Mouse (Mus musculus) kidney, embryonic 16.5 days (tissue): ENCODE data around the gene Oaz2. TPM values are rescaled to one million over a fixed set of nuclear protein-coding genes. Genes with fewer than 3 reads are reported as not detected.
"Not testable (repeated sequence)": the region's sequence is repeated elsewhere in the genome, so short reads cannot be mapped to it uniquely, and the experiment has no call there.

Experiments used
- ATAC-seq: fragments of 200-750 bp; cut with Nextera tagmentation; 2 replicates; pipeline ENCODE4 v1.8.0; 2017; ENCODE audit warnings: moderate TSS enrichment; ENCODE audit not compliant: low FRiP score, low TSS enrichment
- H3K27ac ChIP-seq: fragments of 300-500 bp; sonication (generic); 2 replicates; pipeline ENCODE4 v1.5.1; 2014; ENCODE audit warnings: low read length
- H3K27me3 ChIP-seq: fragments of 300-500 bp; sonication (generic); 2 replicates; pipeline ENCODE4 v1.6.1; 2014; ENCODE audit warnings: low read length, control low read depth, mixed read lengths; ENCODE audit not compliant: insufficient read depth
- H3K36me3 ChIP-seq: fragments of 300-500 bp; sonication (generic); 2 replicates; pipeline ENCODE4 v1.6.1; 2014; ENCODE audit warnings: low read length, control low read depth, mixed read lengths; ENCODE audit not compliant: insufficient read depth
- H3K4me1 ChIP-seq: fragments of 300-500 bp; sonication (generic); 2 replicates; pipeline ENCODE4 v1.6.1; 2014; ENCODE audit warnings: low read length, control low read depth, mixed read lengths; ENCODE audit not compliant: insufficient read depth
- H3K4me2 ChIP-seq: fragments of 300-500 bp; sonication (generic); replicated peaks from 2 replicates; pipeline ENCODE4 v1.6.1; 2014; ENCODE audit warnings: low read depth, low read length
- H3K4me3 ChIP-seq: fragments of 300-500 bp; sonication (generic); 2 replicates; pipeline ENCODE4 v1.5.1; 2014; ENCODE audit warnings: mild to moderate bottlenecking, low read length
- H3K9ac ChIP-seq: fragments of 300-500 bp; sonication (generic); replicated peaks from 2 replicates; pipeline ENCODE4 v1.6.1; 2014; ENCODE audit warnings: low read length
- H3K9me3 ChIP-seq: fragments of 300-500 bp; sonication (generic); 2 replicates; pipeline ENCODE4 v1.6.1; 2016; ENCODE audit warnings: low read length, control low read depth
- WGBS: fragments of 180-500 bp; shearing (Covaris S2); extraction: QIAGEN DNeasy Blood & Tissue Kit; methylation state at CpG from one replicate; pipeline ENCODE4 v1.1.7; 2014; 5-methylcytosine and 5-hydroxymethylcytosine counted together
- polyA plus RNA-seq: library from polyadenylated mRNA; unstranded; fragments of >200 nt; fragmentation: Nextera tagmentation; extraction: Ambion mirVana; gene quantifications from 2 replicates; pipeline ENCODE4 v1.2.1, GENCODE M21; 2015

The Oaz2 gene
- polyA plus RNA-seq, 1 experiment from 2014 or later: 362 TPM

DNA sequence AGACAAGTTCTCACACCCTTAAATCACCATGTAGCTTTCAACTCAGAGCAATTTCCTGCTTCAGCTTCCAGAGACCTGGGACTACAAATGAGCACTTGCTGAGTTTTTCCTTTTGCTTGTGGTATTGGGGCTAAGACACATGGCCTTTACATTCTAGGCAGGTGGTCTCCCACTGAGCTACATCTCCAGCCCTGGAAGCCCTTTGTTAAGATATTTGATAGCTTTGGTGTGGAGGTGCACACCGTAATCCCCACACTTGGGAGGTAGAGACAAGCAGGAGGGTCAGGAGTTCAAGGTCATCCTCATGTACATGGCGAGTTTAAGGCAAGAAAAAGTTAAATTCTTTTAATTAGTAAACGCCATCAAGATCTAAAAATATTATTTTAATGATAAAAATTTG lies 14.4 kb downstream of the Oaz2 start:
- H3K4me2 ChIP-seq: no peak overlapping the region
- H3K9me3 ChIP-seq: no peaks in the 10 kb centered on the region
- 64% methylated on average over 3 of the region's 3 CpGs for WGBS
- peaks cover 47% of the 10 kb centered on the region for H3K4me1 ChIP-seq
- no peak overlapping the region for H3K4me3 ChIP-seq
- no peaks in the 10 kb centered on the region for H3K27me3 ChIP-seq
- peaks cover 11% of the 10 kb centered on the region for H3K36me3 ChIP-seq
- H3K27ac ChIP-seq: no peak overlapping the region
- no peak overlapping the region for H3K9ac ChIP-seq
- ATAC-seq: no peak

DNA sequence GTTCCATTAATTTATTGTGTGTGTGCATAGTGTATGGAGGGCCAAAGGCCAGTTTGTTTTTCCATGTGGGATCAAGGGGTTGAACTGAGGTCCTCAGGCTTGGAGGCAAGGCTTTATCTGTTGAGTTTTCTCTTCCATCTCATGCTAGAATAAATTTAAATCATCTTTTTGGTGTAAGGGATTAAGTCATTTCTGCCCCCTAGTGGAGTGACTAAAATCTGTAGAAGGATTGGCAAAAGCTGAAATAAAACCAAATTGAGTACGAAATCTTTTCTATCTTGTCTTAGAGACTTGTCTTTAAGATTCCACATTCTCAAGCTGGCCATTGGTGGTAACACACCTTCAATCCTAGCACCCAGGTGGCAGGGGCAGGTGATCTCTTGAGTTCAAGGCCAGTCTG lies 15.2 kb downstream of the Oaz2 start:
- H3K4me3 ChIP-seq: no peak overlapping the region
- no peaks in the 10 kb centered on the region for H3K27me3 ChIP-seq
- peaks cover 39% of the 10 kb centered on the region for H3K4me1 ChIP-seq
- H3K36me3 ChIP-seq: peaks cover 17% of the 10 kb centered on the region
- no peak overlapping the region for H3K4me2 ChIP-seq
- H3K9me3 ChIP-seq: no peaks in the 10 kb centered on the region
- ATAC-seq: no peak
- no peak overlapping the region for H3K27ac ChIP-seq
- 72% methylated on average over 1 of the region's 1 CpGs for WGBS
- H3K9ac ChIP-seq: no peak overlapping the region

DNA sequence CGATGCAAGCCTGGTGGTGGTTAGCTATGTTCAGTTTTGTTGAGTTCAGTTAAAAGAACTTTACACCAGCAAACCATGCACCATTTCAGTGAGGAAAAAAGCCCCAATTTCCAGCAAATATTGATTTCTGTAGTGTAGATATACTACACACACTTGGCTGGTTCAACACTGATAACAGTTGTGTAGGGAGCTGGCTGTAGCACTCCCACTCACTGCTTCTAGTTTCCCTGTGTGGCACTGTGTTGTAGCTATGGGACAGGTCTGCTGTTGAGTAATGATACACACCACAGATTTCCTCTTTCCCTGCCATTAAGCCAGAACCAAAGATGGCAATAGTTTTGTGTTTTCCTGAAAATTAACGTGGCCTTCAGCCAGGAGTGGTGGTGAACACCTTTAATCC lies 16.9 kb downstream of the Oaz2 start:
- no peak overlapping the region for H3K27ac ChIP-seq
- no peak overlapping the region for H3K4me2 ChIP-seq
- H3K27me3 ChIP-seq: no peaks in the 10 kb centered on the region
- no peak overlapping the region for H3K4me3 ChIP-seq
- 87% methylated on average over 2 of the region's 2 CpGs for WGBS
- peaks cover 22% of the 10 kb centered on the region for H3K4me1 ChIP-seq
- H3K9ac ChIP-seq: no peak overlapping the region
- no peak for ATAC-seq
- peaks cover 27% of the 10 kb centered on the region for H3K36me3 ChIP-seq
- no peaks in the 10 kb centered on the region for H3K9me3 ChIP-seq

DNA sequence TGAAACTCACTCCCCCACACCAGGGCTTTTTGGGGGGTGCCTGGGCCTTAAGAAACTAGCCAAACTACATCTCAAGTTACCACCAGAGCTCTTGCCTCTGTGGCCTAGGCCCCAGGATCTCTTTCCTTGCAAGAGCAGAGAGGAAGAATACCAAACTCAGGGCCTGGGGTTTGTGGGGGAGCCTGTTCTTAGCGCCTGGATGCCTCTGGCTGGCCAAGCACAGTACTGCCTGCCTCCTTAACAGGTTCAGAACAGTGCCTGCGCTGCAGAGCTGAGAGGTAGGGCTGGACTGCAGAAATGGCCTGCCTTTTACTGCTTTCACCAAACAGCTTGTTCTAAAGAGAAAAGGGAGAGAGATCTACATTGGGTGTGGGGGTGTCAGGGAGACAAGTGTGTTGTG lies 22.1 kb downstream of the Oaz2 start:
- ATAC-seq: peak; percentile 91
- not testable (repeated sequence) for H3K4me3 ChIP-seq, H3K4me1 ChIP-seq, H3K9me3 ChIP-seq, H3K9ac ChIP-seq, H3K27me3 ChIP-seq, H3K4me2 ChIP-seq, H3K27ac ChIP-seq
- H3K36me3 ChIP-seq: peaks cover 53% of the 10 kb centered on the region
- WGBS: 58% methylated on average over 1 of the region's 2 CpGs

DNA sequence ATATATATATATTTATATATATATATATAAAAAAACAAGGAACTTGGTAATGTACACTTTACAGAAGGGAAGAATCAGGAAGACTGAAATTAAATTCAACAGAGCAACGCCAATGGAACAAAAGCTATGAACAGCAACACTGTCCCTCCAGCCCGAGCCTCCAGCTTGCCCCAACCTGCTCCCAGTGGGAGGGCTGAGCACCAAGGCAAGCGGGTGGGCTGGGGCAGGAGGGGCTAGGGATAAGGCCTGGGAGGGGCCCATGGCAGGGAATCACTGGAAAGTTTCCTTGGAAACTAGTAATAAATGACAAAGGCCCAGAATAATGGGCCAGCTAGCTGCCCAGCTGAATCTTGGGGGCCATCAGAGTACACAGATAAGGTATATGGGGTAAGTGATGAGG lies 24.7 kb downstream of the Oaz2 start:
- Histone ChIP-seq H3K4me1 (0 out of 2 replicates have a peak, but pooled peaks cover 3% of the 10 kb centered on the region), H3K4me3 (no peak overlapping the region), H3K4me2 (no peak overlapping the region), H3K9me3 (no peaks in the 10 kb centered on the region), H3K27ac (no peak overlapping the region), H3K27me3 (no peaks in the 10 kb centered on the region), H3K36me3 (peaks cover 54% of the 10 kb centered on the region), H3K9ac (no peak overlapping the region)
- 65% methylated on average over 3 of the region's 3 CpGs for WGBS
- ATAC-seq: no peak

DNA sequence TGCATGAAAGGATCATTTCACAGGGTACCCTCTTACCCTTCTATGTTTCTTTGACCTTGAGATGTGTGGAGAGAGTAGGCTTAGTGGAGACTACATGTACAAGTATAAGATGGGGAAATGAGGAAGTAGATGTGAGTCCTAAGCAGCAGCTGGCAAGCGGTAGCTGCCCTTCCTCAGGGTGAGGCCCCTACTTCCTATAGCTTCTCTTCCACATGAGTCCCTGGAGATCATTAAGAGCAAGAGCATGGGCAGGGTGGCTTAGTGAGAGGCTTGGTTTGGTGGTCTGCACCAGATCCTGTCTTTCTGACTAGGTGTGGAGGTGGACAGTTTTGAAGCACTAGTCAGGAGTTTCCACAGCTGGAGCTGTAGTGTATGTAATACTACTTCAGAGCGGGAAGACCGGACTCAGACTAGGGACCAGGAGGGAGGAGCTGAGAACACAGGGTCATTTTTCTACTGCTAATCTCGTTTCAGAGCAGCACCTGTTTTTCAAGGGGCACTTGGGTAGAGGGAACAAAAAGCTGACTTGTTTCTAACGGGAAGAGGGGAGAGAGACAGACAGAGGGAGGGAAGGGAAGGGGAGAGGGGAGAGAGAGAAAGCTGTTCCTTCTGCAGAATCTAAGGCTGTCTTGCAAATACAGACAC lies 25.3 kb downstream of the Oaz2 start:
- Histone ChIP-seq H3K36me3 (peaks cover 54% of the 10 kb centered on the region), H3K4me2 (no peak overlapping the region), H3K9me3 (no peaks in the 10 kb centered on the region), H3K27me3 (no peaks in the 10 kb centered on the region), H3K27ac (no peak overlapping the region), H3K4me3 (no peak overlapping the region), H3K4me1 (0 out of 2 replicates have a peak, but pooled peaks cover 3% of the 10 kb centered on the region), H3K9ac (no peak overlapping the region)
- ATAC-seq: no peak
- WGBS: 44% methylated on average over 5 of the region's 5 CpGs

DNA sequence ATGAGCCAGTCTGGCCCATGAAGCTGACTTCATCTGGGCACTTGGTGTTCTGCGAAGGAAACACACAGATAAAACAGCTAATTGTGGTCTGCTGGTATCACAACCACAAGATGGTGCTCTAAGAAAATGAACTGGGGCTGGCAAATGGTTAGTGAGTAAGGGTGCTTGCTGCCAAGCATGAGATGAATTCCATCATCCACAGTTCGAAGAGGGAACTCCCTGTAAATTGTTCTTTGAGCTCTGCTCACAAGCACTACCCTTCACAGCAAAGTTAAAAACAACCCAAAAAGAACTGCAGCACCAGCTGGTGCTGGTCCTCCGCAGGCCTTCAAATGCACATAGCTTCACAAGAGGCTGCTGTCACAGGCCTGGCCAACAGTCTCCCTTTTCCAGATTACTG lies 27.8 kb downstream of the Oaz2 start:
- Histone ChIP-seq H3K36me3 (peaks cover 58% of the 10 kb centered on the region), H3K9me3 (no peaks in the 10 kb centered on the region), H3K4me1 (0 out of 2 replicates have a peak, but pooled peaks cover 3% of the 10 kb centered on the region), H3K9ac (no peak overlapping the region), H3K27ac (no peak overlapping the region), H3K4me2 (no peak overlapping the region), H3K27me3 (no peaks in the 10 kb centered on the region), H3K4me3 (no peak overlapping the region)
- 69% methylated on average over 3 of the region's 3 CpGs for WGBS
- no peak for ATAC-seq

DNA sequence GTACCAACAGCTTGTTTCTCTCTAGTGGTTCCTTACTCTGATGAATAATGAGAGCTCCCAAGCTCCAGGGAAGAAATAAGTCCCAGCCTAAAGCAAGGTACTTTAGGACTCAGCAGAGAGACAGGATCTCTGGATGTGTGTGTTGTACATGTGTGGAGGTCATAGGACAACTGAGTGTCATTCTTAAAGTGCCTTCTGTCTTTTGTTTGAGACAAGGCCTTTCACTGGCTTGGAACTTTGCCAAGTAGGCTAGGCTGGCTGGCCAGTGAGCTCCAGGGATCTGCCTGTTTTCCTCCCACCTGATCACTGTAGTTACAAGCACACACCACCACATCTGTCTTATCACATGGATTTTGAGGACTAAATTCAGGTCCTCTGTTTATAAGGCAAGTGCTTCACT lies 28.5 kb downstream of the Oaz2 start:
- no peak for ATAC-seq
- H3K4me3 ChIP-seq: no peak overlapping the region

DNA sequence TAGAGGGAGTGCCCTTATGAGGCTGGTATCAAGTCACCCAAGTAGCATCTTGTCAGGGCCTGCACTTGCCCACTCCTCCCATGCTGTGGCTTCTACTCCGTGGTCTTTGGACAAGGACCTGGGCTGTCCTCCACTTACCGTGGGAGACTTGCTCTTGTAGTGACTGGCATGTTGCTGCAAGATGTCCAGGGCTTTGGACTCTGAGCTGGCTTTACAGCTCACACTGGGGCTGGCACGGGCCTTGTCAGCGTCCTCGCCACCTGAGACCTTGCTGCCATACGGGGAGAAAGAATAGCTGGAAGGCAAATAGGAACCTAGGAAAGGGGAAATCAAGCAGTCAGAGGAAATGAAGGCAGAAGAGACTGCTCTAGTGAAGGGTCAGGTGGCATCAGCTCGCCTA lies 29.6 kb downstream of the Oaz2 start:
- no peaks in the 10 kb centered on the region for H3K27me3 ChIP-seq
- ATAC-seq: no peak
- 85% methylated on average over 7 of the region's 7 CpGs for WGBS
- H3K4me3 ChIP-seq: no peak overlapping the region
- H3K4me2 ChIP-seq: no peak overlapping the region
- no peaks in the 10 kb centered on the region for H3K9me3 ChIP-seq
- no peak overlapping the region for H3K27ac ChIP-seq
- H3K9ac ChIP-seq: no peak overlapping the region
- H3K36me3 ChIP-seq: peaks cover 60% of the 10 kb centered on the region
- H3K4me1 ChIP-seq: no peaks in the 10 kb centered on the region

More for the DNA sequence above, 28.5 kb downstream of the Oaz2 start:
- peaks cover 58% of the 10 kb centered on the region for H3K36me3 ChIP-seq
- H3K27ac ChIP-seq: peak overlapping the region; percentile 41; the same call in 1 of the 2 replicates
- H3K4me1 ChIP-seq: 0 out of 2 replicates have a peak, but pooled peaks cover 3% of the 10 kb centered on the region
- H3K27me3 ChIP-seq: no peaks in the 10 kb centered on the region
- H3K9ac ChIP-seq: no peak overlapping the region
- H3K9me3 ChIP-seq: no peaks in the 10 kb centered on the region
- no peak overlapping the region for H3K4me2 ChIP-seq

DNA sequence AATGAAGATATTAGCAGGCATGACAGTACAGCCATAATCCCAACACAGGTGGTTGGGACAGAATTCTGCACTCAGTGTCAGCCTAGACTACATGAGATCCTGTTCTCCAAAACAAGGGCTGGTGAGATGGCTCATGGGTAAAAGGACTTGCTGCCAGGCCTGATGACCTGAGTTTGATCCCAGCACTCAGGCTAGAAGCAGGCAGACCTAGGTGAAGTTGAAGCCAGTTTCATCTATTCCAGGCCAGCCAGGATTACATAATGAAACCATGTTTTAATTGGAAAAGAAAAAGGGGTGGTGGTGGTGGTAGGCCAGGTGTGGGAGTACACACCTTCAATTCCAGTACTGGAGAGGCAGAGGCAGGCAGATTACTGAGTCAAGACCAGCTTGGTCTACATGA lies 30.2 kb downstream of the Oaz2 start:
- H3K9me3 ChIP-seq: no peaks in the 10 kb centered on the region
- no peaks in the 10 kb centered on the region for H3K4me1 ChIP-seq
- no peak overlapping the region for H3K27ac ChIP-seq
- no peak for ATAC-seq
- H3K9ac ChIP-seq: no peak overlapping the region
- no peak overlapping the region for H3K4me2 ChIP-seq
- no peaks in the 10 kb centered on the region for H3K27me3 ChIP-seq
- no peak overlapping the region for H3K4me3 ChIP-seq
- peaks cover 66% of the 10 kb centered on the region for H3K36me3 ChIP-seq
